Mouse (Mus musculus): ENCODE measurements around the gene AI661453.
A peak's percentile ranks its signal among the peaks of the same experiment; 100 is the strongest.

The AI661453 gene

DNA sequence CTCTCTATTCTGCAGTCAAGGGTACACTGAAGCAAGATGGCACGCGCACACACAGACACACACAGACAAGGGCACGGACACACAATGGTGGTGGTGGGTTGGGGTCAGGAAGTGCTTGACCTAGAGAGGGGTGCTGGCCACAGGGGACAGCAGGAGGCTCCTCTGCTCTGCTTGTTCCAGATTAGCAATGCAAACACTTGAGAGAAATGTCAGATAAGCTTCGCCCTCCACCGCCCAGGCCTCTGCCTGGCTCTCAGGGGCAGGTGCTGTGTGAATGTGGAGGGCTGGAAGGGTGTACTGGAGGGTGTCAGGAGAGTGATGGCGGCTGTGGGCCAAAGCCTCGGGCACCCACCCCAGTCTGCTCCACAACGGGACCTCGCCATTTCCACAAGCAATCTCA lies 9.6 kb downstream of the AI661453 start:
- Histone ChIP-seq H3K27me3 (ENCODE audit: insufficient read depth, low read length) (no peaks in the 10 kb centered on the region; the same call in 1 of the 2 replicates), H3K36me3 (ENCODE audit: insufficient read depth, low read length) (no peaks in the 10 kb centered on the region), H3K9me3 (ENCODE audit: low read length) (no peaks in the 10 kb centered on the region), H3K4me1 (replicated peaks; ENCODE audit: low read depth, low read length) (peaks cover 78% of the 10 kb centered on the region), H3K4me3 (replicated peaks; ENCODE audit: low read length) (peak overlapping the region; percentile 59)
- TF ChIP-seq CTCF (conservative IDR thresholded peaks at IDR 0.05; ENCODE audit: low read length) (no peak), NANOG (IDR thresholded peaks at IDR 0.05; ENCODE audit: borderline replicate concordance, low read length) (no peak)

- peaks cover 78% of the 10 kb centered on the region for H3K4me1 ChIP-seq (replicated peaks; ENCODE audit: low read depth, low read length)
- TF ChIP-seq POU5F1 (IDR thresholded peaks at IDR 0.05; ENCODE audit: borderline replicate concordance, low read length) (no peak), CTCF (conservative IDR thresholded peaks at IDR 0.05; ENCODE audit: low read length) (no peak), NANOG (IDR thresholded peaks at IDR 0.05; ENCODE audit: borderline replicate concordance, low read length) (no peak)
These were observed 10.1 kb downstream of the AI661453 start for GRCm38 (mm10) chr17:47446561-47446960.

GRCm38 (mm10) chr17:47448523-47449372 lies 12.3 kb downstream of the AI661453 start:
- no peak overlapping the region for H3K4me3 ChIP-seq (replicated peaks; ENCODE audit: low read length)
- no peak for TF ChIP-seq POU5F1 (IDR thresholded peaks at IDR 0.05; ENCODE audit: borderline replicate concordance, low read length)
- H3K4me1 ChIP-seq (replicated peaks; ENCODE audit: low read depth, low read length) = peaks cover 89% of the 10 kb centered on the region
- no peaks in the 10 kb centered on the region for H3K9me3 ChIP-seq (ENCODE audit: low read length)
- no peaks in the 10 kb centered on the region for H3K36me3 ChIP-seq (ENCODE audit: insufficient read depth, low read length)
- H3K27me3 ChIP-seq (ENCODE audit: insufficient read depth, low read length) = no peaks in the 10 kb centered on the region; the same call in 1 of the 2 replicates

More at GRCm38 (mm10) chr17:47446561-47446960, 10.1 kb downstream of the AI661453 start:
- Histone ChIP-seq H3K36me3 (ENCODE audit: insufficient read depth, low read length) (no peaks in the 10 kb centered on the region), H3K27me3 (ENCODE audit: insufficient read depth, low read length) (no peaks in the 10 kb centered on the region; the same call in 1 of the 2 replicates), H3K9me3 (ENCODE audit: low read length) (no peaks in the 10 kb centered on the region), H3K4me3 (replicated peaks; ENCODE audit: low read length) (peak overlapping the region; percentile 59)

DNA sequence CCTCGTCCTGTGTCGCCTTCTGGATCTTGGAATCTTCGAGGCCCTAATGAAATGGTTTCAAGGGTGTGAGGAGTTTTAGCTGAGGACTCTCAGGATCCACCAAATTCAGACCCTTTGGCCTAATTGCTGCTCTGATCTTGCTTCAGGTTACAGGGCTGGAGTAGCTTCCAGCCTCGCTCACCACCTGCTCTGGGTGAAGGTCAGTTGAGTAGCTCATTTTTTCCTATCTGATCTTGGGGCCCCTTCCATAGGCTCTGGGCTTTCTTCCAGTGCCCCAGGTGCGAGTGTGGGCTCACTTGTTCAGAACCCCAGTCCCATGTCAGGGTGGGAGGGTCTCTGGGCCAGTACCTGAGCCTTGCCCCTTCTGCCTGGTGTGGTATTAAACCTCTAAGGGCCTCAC lies 13.0 kb downstream of the AI661453 start:
- no peaks in the 10 kb centered on the region; the same call in 1 of the 2 replicates for H3K27me3 ChIP-seq (ENCODE audit: insufficient read depth, low read length)
- H3K4me3 ChIP-seq (replicated peaks; ENCODE audit: low read length) = 0 out of 2 replicates have a peak overlapping the region, but pooled peaks have one; percentile 2
- H3K9me3 ChIP-seq (ENCODE audit: low read length) = no peaks in the 10 kb centered on the region
- H3K36me3 ChIP-seq (ENCODE audit: insufficient read depth, low read length) = no peaks in the 10 kb centered on the region
- TF ChIP-seq CTCF (conservative IDR thresholded peaks at IDR 0.05; ENCODE audit: low read length) (no peak), POU5F1 (IDR thresholded peaks at IDR 0.05; ENCODE audit: borderline replicate concordance, low read length) (no peak), NANOG (IDR thresholded peaks at IDR 0.05; ENCODE audit: borderline replicate concordance, low read length) (no peak)
- H3K4me1 ChIP-seq (replicated peaks; ENCODE audit: low read depth, low read length) = peaks cover 84% of the 10 kb centered on the region

- H3K4me1 ChIP-seq (replicated peaks; ENCODE audit: low read depth, low read length) = peaks cover 80% of the 10 kb centered on the region
- no peaks in the 10 kb centered on the region for H3K36me3 ChIP-seq (ENCODE audit: insufficient read depth, low read length)
- H3K27me3 ChIP-seq (ENCODE audit: insufficient read depth, low read length) = no peaks in the 10 kb centered on the region; the same call in 1 of the 2 replicates
- TF ChIP-seq CTCF (conservative IDR thresholded peaks at IDR 0.05; ENCODE audit: low read length) (no peak), POU5F1 (IDR thresholded peaks at IDR 0.05; ENCODE audit: borderline replicate concordance, low read length) (no peak), NANOG (IDR thresholded peaks at IDR 0.05; ENCODE audit: borderline replicate concordance, low read length) (no peak)
- peak overlapping the region; percentile 2; the same call in 1 of the 2 replicates for H3K4me3 ChIP-seq (replicated peaks; ENCODE audit: low read length)
- no peaks in the 10 kb centered on the region for H3K9me3 ChIP-seq (ENCODE audit: low read length)
These were observed 13.8 kb downstream of the AI661453 start for GRCm38 (mm10) chr17:47450239-47450638.

GRCm38 (mm10) chr17:47450880-47451565 lies 14.6 kb downstream of the AI661453 start:
- Histone ChIP-seq H3K4me3 (replicated peaks; ENCODE audit: low read length) (peak overlapping the region; percentile 50), H3K9me3 (ENCODE audit: low read length) (no peaks in the 10 kb centered on the region), H3K27me3 (ENCODE audit: insufficient read depth, low read length) (no peaks in the 10 kb centered on the region; the same call in 1 of the 2 replicates), H3K36me3 (ENCODE audit: insufficient read depth, low read length) (no peaks in the 10 kb centered on the region), H3K4me1 (replicated peaks; ENCODE audit: low read depth, low read length) (peaks cover 72% of the 10 kb centered on the region)
- TF ChIP-seq NANOG (IDR thresholded peaks at IDR 0.05; ENCODE audit: borderline replicate concordance, low read length) (no peak), POU5F1 (IDR thresholded peaks at IDR 0.05; ENCODE audit: borderline replicate concordance, low read length) (no peak)

DNA sequence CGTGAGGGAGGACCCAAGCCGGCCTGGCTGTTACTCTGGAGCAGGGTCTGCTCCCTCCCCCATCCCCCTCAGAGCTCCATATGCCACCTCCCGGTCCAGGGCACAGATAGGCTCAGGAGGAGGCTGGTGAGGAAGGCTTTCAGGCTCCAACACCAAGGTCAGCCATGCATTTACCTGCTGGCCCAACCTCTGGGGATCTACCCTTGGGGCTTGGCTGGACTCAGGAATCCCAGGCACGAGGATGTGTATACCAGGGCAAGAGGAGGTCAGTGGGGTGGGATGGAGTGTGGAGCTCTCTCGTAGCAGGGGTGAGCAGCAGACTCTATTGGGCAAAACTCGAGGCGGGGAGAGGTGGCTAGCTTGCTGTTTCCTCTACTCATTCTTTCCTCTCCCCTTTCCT lies 16.5 kb downstream of the AI661453 start:
- Histone ChIP-seq H3K4me3 (replicated peaks; ENCODE audit: low read length) (no peak overlapping the region), H3K4me1 (replicated peaks; ENCODE audit: low read depth, low read length) (peaks cover 58% of the 10 kb centered on the region), H3K9me3 (ENCODE audit: low read length) (no peaks in the 10 kb centered on the region), H3K36me3 (ENCODE audit: insufficient read depth, low read length) (no peaks in the 10 kb centered on the region), H3K27me3 (ENCODE audit: insufficient read depth, low read length) (no peaks in the 10 kb centered on the region; the same call in 1 of the 2 replicates)
- TF ChIP-seq CTCF (conservative IDR thresholded peaks at IDR 0.05; ENCODE audit: low read length) (no peak), NANOG (IDR thresholded peaks at IDR 0.05; ENCODE audit: borderline replicate concordance, low read length) (no peak), POU5F1 (IDR thresholded peaks at IDR 0.05; ENCODE audit: borderline replicate concordance, low read length) (no peak)

DNA sequence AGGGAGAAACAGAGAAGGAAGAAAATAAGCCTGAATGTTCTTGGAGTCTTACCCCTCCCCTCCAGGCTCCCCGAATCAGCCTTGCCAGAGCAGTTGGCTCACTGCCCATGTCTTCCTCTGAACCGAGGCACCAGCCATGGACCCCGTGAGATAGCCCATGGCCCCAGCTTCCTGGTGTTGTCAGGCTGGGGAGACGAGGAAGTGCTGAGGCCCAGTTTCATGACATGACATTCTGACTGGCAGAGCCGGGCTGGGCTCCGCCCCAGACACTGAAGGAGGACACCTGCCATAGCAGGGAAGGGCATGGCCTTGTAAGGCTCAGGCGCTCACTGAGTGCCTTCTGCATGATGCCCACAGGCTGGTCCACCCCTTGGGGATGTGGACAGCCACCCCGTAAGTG lies 18.3 kb downstream of the AI661453 start:
- peaks cover 44% of the 10 kb centered on the region for H3K4me1 ChIP-seq (replicated peaks; ENCODE audit: low read depth, low read length)
- H3K9me3 ChIP-seq (ENCODE audit: low read length) = no peaks in the 10 kb centered on the region
- no peak for TF ChIP-seq NANOG (IDR thresholded peaks at IDR 0.05; ENCODE audit: borderline replicate concordance, low read length)
- no peak for TF ChIP-seq POU5F1 (IDR thresholded peaks at IDR 0.05; ENCODE audit: borderline replicate concordance, low read length)
- no peak for TF ChIP-seq CTCF (conservative IDR thresholded peaks at IDR 0.05; ENCODE audit: low read length)
- H3K27me3 ChIP-seq (ENCODE audit: insufficient read depth, low read length) = 0 out of 2 replicates have a peak, but pooled peaks cover 6% of the 10 kb centered on the region
- H3K36me3 ChIP-seq (ENCODE audit: insufficient read depth, low read length) = no peaks in the 10 kb centered on the region
- no peak overlapping the region for H3K4me3 ChIP-seq (replicated peaks; ENCODE audit: low read length)
